Mouse (Mus musculus) limb, embryonic 10.5 days (tissue): ENCODE results near the gene Atrnl1. TPM values are rescaled to one million over a fixed set of nuclear protein-coding genes. Genes with fewer than 3 reads are reported as not detected.

Experiments
- DNase-seq: peaks from one replicate; pipeline ENCODE4 v3.0.0-alpha.2; 2017; ENCODE audit warnings: low spot score
- H3K27ac ChIP-seq: fragments of 300-500 bp; sonication (generic); 2 replicates; pipeline ENCODE4 v1.5.1; 2016; ENCODE audit warnings: mild to moderate bottlenecking
- H3K27me3 ChIP-seq: fragments of 300-500 bp; sonication (generic); 2 replicates; pipeline ENCODE4 v1.6.1; 2016; ENCODE audit warnings: low read depth, mild to moderate bottlenecking; ENCODE audit not compliant: poor library complexity, severe bottlenecking
- H3K36me3 ChIP-seq: fragments of 300-500 bp; sonication (generic); 2 replicates; pipeline ENCODE4 v1.6.1; 2016; ENCODE audit warnings: mild to moderate bottlenecking, moderate library complexity
- H3K4me1 ChIP-seq: fragments of 300-500 bp; sonication (generic); 2 replicates; pipeline ENCODE4 v1.6.1; 2016
- H3K4me3 ChIP-seq: fragments of 300-500 bp; sonication (generic); 2 replicates; pipeline ENCODE4 v1.5.1; 2016; ENCODE audit warnings: mild to moderate bottlenecking, moderate library complexity
- H3K9me3 ChIP-seq: fragments of 300-500 bp; sonication (generic); replicated peaks from 2 replicates; pipeline ENCODE4 v1.6.1; 2016; ENCODE audit warnings: mild to moderate bottlenecking
- WGBS: fragments of 180-500 bp; shearing (Covaris S2); methylation state at CpG from one replicate; pipeline ENCODE4 v1.1.7; 2016; 5-methylcytosine and 5-hydroxymethylcytosine counted together
- polyA plus RNA-seq: library from polyadenylated mRNA; unstranded; fragments of >200 nt; fragmentation: Nextera tagmentation; extraction: Ambion mirVana; gene quantifications from 2 replicates; pipeline ENCODE4 v1.2.1, GENCODE M21; 2016

Atrnl1 gene
- polyA plus RNA-seq, 1 experiment from 2014 or later, result 5.1 TPM

DNA sequence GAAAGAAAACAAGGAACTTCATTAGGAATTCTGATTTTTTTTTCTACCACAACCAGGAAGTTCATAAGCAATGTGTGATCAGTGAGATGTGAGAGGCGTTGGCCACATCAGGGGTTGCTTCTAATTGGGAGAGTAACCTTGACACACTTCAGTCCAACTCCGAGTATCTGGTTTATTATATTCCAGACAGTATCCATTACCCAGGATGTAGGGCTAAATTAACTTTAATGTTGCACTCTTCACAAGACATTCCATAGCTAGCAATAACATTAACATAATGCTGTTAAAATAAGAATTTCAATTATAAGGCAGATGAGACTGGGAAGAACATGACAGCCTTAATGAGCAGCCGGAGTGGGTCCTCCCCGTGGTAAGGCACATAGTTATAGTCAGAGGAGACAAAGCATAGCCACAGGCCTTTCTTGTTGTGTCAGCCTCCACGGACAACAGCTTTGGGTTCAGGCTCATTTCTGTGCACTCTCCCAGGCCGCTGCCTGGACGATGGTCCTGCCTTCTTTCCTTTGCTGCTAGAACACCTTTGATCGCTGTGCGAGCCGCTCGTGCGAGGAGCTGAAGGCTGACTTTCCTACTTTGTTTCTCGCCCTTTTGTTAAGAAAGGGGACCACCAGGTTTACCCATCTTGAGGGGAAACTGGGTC lies 338.6 kb downstream of the Atrnl1 start:
- 88% methylated on average over 13 of the region's 13 CpGs for WGBS
- Histone ChIP-seq H3K36me3 (0 out of 2 replicates have a peak, but pooled peaks cover 3% of the 10 kb centered on the region), H3K4me1 (no peaks in the 10 kb centered on the region), H3K9me3 (no peaks in the 10 kb centered on the region), H3K4me3 (no peak overlapping the region), H3K27me3 (no peaks in the 10 kb centered on the region), H3K27ac (no peak overlapping the region)
- DNase-seq, result no peak

GRCm38 (mm10) chr19:57954131-57954530 lies 343.3 kb downstream of the Atrnl1 start:
- 96% methylated on average over 3 of the region's 3 CpGs for WGBS
- H3K27ac ChIP-seq, result no peak overlapping the region
- H3K4me3 ChIP-seq, result no peak overlapping the region
- H3K36me3 ChIP-seq, result no peaks in the 10 kb centered on the region
- no peaks in the 10 kb centered on the region for H3K27me3 ChIP-seq
- DNase-seq, result no peak
- no peaks in the 10 kb centered on the region for H3K9me3 ChIP-seq
- H3K4me1 ChIP-seq, result no peaks in the 10 kb centered on the region

- Histone ChIP-seq H3K4me3 (no peak overlapping the region), H3K9me3 (no peaks in the 10 kb centered on the region), H3K36me3 (no peaks in the 10 kb centered on the region), H3K4me1 (no peaks in the 10 kb centered on the region), H3K27ac (no peak overlapping the region), H3K27me3 (no peaks in the 10 kb centered on the region)
- WGBS, result 86% methylated on average over 3 of the region's 3 CpGs
- no peak for DNase-seq
Measured at GRCm38 (mm10) chr19:57956459-57956858, 345.6 kb downstream of the Atrnl1 start.

GRCm38 (mm10) chr19:57957363-57957762 lies 346.5 kb downstream of the Atrnl1 start:
- no peak for DNase-seq
- no peaks in the 10 kb centered on the region for H3K27me3 ChIP-seq
- H3K9me3 ChIP-seq, result no peaks in the 10 kb centered on the region
- WGBS, result 92% methylated on average over 3 of the region's 3 CpGs
- no peak overlapping the region for H3K27ac ChIP-seq
- H3K36me3 ChIP-seq, result no peaks in the 10 kb centered on the region
- H3K4me1 ChIP-seq, result peaks cover 2% of the 10 kb centered on the region; the same call in 1 of the 2 replicates
- H3K4me3 ChIP-seq, result no peak overlapping the region

DNA sequence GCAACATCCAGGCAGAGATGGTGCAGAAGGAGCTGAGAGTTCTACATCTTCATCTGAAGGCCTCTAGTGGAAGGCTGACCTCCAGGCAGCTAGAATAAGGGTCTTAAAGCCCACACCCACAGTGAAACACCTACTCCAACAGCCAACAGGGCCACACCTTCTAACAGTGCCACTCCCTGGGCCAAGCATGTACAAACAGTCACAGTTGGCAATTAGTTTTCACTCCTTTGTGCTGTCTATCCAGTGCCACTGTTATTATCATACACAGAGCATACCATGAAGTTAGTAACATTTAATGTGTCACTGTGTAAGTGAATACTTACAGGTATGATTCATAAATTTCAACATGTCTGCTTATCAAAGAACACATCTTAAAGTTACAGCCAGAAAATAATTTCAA lies 347.3 kb downstream of the Atrnl1 start:
- peaks cover 3% of the 10 kb centered on the region; the same call in 1 of the 2 replicates for H3K4me1 ChIP-seq
- no peaks in the 10 kb centered on the region for H3K9me3 ChIP-seq
- H3K36me3 ChIP-seq, result no peaks in the 10 kb centered on the region
- no peak for DNase-seq
- no peaks in the 10 kb centered on the region for H3K27me3 ChIP-seq
- H3K4me3 ChIP-seq, result no peak overlapping the region
- no peak overlapping the region for H3K27ac ChIP-seq

- Histone ChIP-seq H3K4me1 (peaks cover 3% of the 10 kb centered on the region; the same call in 1 of the 2 replicates), H3K9me3 (no peaks in the 10 kb centered on the region), H3K4me3 (no peak overlapping the region), H3K27ac (no peak overlapping the region), H3K36me3 (no peaks in the 10 kb centered on the region), H3K27me3 (no peaks in the 10 kb centered on the region)
- WGBS, result 95% methylated on average over 5 of the region's 5 CpGs
- DNase-seq, result no peak
Measured at GRCm38 (mm10) chr19:57958726-57959125, 347.9 kb downstream of the Atrnl1 start.

DNA sequence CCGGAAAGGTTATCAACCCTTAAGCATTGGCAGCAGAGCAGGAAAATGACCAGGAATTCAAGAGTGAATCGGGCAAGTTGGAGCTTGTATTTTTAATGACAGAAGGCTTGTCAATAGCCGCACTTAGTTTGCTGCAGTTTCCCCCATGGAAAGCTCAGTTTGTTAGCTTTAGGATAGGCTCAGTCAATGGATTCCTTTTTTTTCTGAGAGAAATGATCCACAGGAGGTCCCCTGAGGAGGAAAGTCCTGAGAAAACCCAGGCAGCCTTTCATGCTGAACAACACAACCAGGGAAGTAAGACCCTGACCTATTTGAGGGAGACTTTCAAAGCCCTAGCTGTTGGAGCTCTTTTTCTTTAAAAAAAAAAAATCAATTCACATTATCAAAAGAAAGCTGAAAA lies 350.5 kb downstream of the Atrnl1 start:
- Histone ChIP-seq H3K4me3 (no peak overlapping the region), H3K27me3 (no peaks in the 10 kb centered on the region), H3K27ac (no peak overlapping the region), H3K4me1 (peaks cover 3% of the 10 kb centered on the region; the same call in 1 of the 2 replicates), H3K9me3 (no peaks in the 10 kb centered on the region), H3K36me3 (no peaks in the 10 kb centered on the region)
- no peak for DNase-seq
- WGBS, result 87% methylated on average over 3 of the region's 3 CpGs

- 87% methylated on average over 16 of the region's 16 CpGs for WGBS
Measured at GRCm38 (mm10) chr19:57961738-57962640, 351.2 kb downstream of the Atrnl1 start.

GRCm38 (mm10) chr19:57963874-57964273 lies 353.0 kb downstream of the Atrnl1 start:
- no peak overlapping the region for H3K4me3 ChIP-seq
- 89% methylated on average over 6 of the region's 6 CpGs for WGBS
- H3K36me3 ChIP-seq, result no peaks in the 10 kb centered on the region
- no peak overlapping the region for H3K27ac ChIP-seq
- H3K27me3 ChIP-seq, result no peaks in the 10 kb centered on the region
- no peak for DNase-seq
- peaks cover 3% of the 10 kb centered on the region; the same call in 1 of the 2 replicates for H3K4me1 ChIP-seq
- no peaks in the 10 kb centered on the region for H3K9me3 ChIP-seq

More at GRCm38 (mm10) chr19:57961738-57962640, 351.2 kb downstream of the Atrnl1 start:
- Histone ChIP-seq H3K27me3 (no peaks in the 10 kb centered on the region), H3K4me1 (peaks cover 3% of the 10 kb centered on the region; the same call in 1 of the 2 replicates), H3K9me3 (no peaks in the 10 kb centered on the region), H3K36me3 (no peaks in the 10 kb centered on the region), H3K4me3 (no peak overlapping the region), H3K27ac (no peak overlapping the region)
- DNase-seq, result no peak

GRCm38 (mm10) chr19:57969766-57970165 lies 358.9 kb downstream of the Atrnl1 start:
- no peak for DNase-seq
- 90% methylated on average over 7 of the region's 7 CpGs for WGBS

DNA sequence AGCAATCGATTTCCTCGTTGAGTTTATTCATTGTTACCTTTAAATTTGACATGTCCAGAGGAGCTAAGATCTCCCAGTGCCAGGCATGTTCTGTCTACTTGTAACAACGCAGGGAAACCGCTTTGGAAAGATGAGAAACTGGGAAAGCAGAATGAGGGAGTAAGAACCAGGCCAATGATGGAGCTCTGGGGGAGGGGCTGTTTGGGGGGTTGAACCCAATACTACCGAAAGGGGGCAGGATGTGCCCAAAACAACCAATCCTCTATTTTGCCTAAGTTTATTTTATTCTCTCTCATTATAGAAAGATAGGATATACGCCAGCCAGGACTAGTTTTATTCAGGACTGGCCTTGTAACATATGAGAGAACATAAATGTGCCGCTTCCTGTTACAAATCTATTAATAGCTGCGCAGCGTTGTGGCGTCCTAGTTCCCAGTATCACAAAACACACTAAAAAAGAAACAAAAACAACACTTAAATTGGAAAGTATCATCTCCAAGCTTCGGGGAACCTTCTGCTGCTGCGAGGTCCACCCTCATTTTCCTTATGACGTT lies 359.6 kb downstream of the Atrnl1 start:
- Histone ChIP-seq H3K27me3 (no peaks in the 10 kb centered on the region), H3K4me1 (no peaks in the 10 kb centered on the region), H3K36me3 (0 out of 2 replicates have a peak, but pooled peaks cover 3% of the 10 kb centered on the region), H3K27ac (no peak overlapping the region), H3K4me3 (no peak overlapping the region), H3K9me3 (no peaks in the 10 kb centered on the region)
- no peak for DNase-seq
- 89% methylated on average over 13 of the region's 13 CpGs for WGBS

More at GRCm38 (mm10) chr19:57969766-57970165, 358.9 kb downstream of the Atrnl1 start:
- H3K27me3 ChIP-seq, result no peaks in the 10 kb centered on the region
- H3K9me3 ChIP-seq, result no peaks in the 10 kb centered on the region
- no peak overlapping the region for H3K4me3 ChIP-seq
- no peaks in the 10 kb centered on the region for H3K36me3 ChIP-seq
- no peak overlapping the region for H3K27ac ChIP-seq
- no peaks in the 10 kb centered on the region for H3K4me1 ChIP-seq

GRCm38 (mm10) chr19:57975201-57975600 lies 364.4 kb downstream of the Atrnl1 start:
- Histone ChIP-seq H3K27ac (no peak overlapping the region), H3K27me3 (no peaks in the 10 kb centered on the region), H3K4me1 (no peaks in the 10 kb centered on the region), H3K4me3 (no peak overlapping the region), H3K36me3 (0 out of 2 replicates have a peak, but pooled peaks cover 3% of the 10 kb centered on the region), H3K9me3 (no peaks in the 10 kb centered on the region)
- no peak for DNase-seq
- WGBS, result 89% methylated on average over 6 of the region's 6 CpGs
